In genomic region chr11:119549371-119549811, GRCm38 (mm10) we compare ENCODE assay signal across 9 mouse cellular contexts. TPM values are rescaled to one million over a fixed set of nuclear protein-coding genes. Genes with fewer than 3 reads are reported as not detected.
DNase-seq lines count a peak whose midpoint lies in the region; ATAC-seq and TF ChIP-seq lines count a peak whose summit lies in the region.
"Had no signal": no experiment of that assay in that cellular context is flagged by ENCODE, and none has a peak within 500 bp of the region (broad histone marks: within the 10 kb centered on the region; RNA-seq: fewer than 3 reads in every experiment).

No protein-coding gene starts in this region.

- peaks cover 87% of the 10 kb centered on the region for H3K27me3 ChIP-seq in heart, embryonic 11.5 days (ENCODE audit: control insufficient read depth, insufficient read depth, low read length)
- H3K27me3 ChIP-seq in C2C12 (ENCODE audit: control insufficient read depth, insufficient read depth, insufficient read length): peaks cover 7% of the 10 kb centered on the region
- peaks cover 100% of the 10 kb centered on the region for H3K27me3 ChIP-seq in limb, embryonic 10.5 days (ENCODE audit: low read depth, poor library complexity, severe bottlenecking)
- peaks cover 53% of the 10 kb centered on the region for H3K27me3 ChIP-seq in small intestine, adult 2 months (ENCODE audit: control insufficient read depth, insufficient read depth, low read length)

- 1% methylated on average over 43 of the region's 43 CpGs for WGBS in heart, embryonic 11.5 days (ENCODE audit: insufficient replicate concordance)
- 1% methylated on average over 43 of the region's 43 CpGs for WGBS in limb, embryonic 10.5 days
- 2% methylated on average over 43 of the region's 43 CpGs for WGBS in small intestine, adult 2 months

- intact Hi-C loops in heart, postnatal 36 days (cut with DNase I): loop anchor here (5.0 kb wide), 1 partner anchor 223 kb away; no protein-coding TSS in a partner anchor

- H3K27ac ChIP-seq in heart, embryonic 11.5 days (ENCODE audit: low read depth, low read length): no peak overlapping the region
- peak overlapping the region; percentile 50; the same call in 1 of the 2 replicates for H3K27ac ChIP-seq in cortical plate, adult 2 months (ENCODE audit: insufficient read depth, low read length)
- H3K27ac ChIP-seq in limb, embryonic 10.5 days: no peak overlapping the region
- no peak overlapping the region for H3K27ac ChIP-seq in small intestine, adult 2 months (ENCODE audit: insufficient read depth, low read depth, low read length)

- no peak for TF ChIP-seq POLR2A in cortical plate, adult 2 months (IDR thresholded peaks at IDR 0.05; ENCODE audit: extremely low read depth, insufficient read depth, low read length)
- no peak for TF ChIP-seq POLR2A in small intestine, adult 2 months (IDR thresholded peaks at IDR 0.05; ENCODE audit: low read depth, low read length)

- peaks cover 34% of the 10 kb centered on the region for H3K4me1 ChIP-seq in heart, embryonic 11.5 days (ENCODE audit: control insufficient read depth, insufficient read depth, low read length)
- H3K4me1 ChIP-seq in cortical plate, adult 2 months (ENCODE audit: control insufficient read depth, insufficient read depth, low read length): no peaks in the 10 kb centered on the region; the same call in 1 of the 2 replicates
- H3K4me1 ChIP-seq in limb, embryonic 10.5 days: peaks cover 44% of the 10 kb centered on the region
- peaks cover 19% of the 10 kb centered on the region for H3K4me1 ChIP-seq in small intestine, adult 2 months (ENCODE audit: control insufficient read depth, insufficient read depth, insufficient read length, low read length)

- no peaks in the 10 kb centered on the region for H3K9me3 ChIP-seq in heart, embryonic 11.5 days (replicated peaks; ENCODE audit: control insufficient read depth, low read length)
- H3K9me3 ChIP-seq in limb, embryonic 10.5 days (replicated peaks): no peaks in the 10 kb centered on the region

- H3K36me3 ChIP-seq in heart, embryonic 11.5 days (ENCODE audit: control insufficient read depth, insufficient read depth, low read length): no peaks in the 10 kb centered on the region
- no peaks in the 10 kb centered on the region for H3K36me3 ChIP-seq in C2C12 (ENCODE audit: control insufficient read depth, insufficient read depth)
- H3K36me3 ChIP-seq in limb, embryonic 10.5 days: no peaks in the 10 kb centered on the region
- H3K36me3 ChIP-seq in small intestine, adult 2 months (ENCODE audit: control insufficient read depth, insufficient read depth, low read length): no peaks in the 10 kb centered on the region

- H3K79me3 ChIP-seq in C2C12 (ENCODE audit: low read depth): peaks cover 1% of the 10 kb centered on the region

- peak overlapping the region; percentile 49; the same call in 1 of the 2 replicates for H3K9ac ChIP-seq in heart, embryonic 11.5 days (ENCODE audit: low read depth, low read length)

- DNase-seq in heart, postnatal 36 days: no peak
- DNase-seq in limb, embryonic 10.5 days (ENCODE audit: low spot score): peak; percentile 49
- no peak for DNase-seq in thymus, adult 18-20 months

- TF ChIP-seq CTCF in C2C12 (IDR thresholded peaks at IDR 0.05; ENCODE audit: control insufficient read depth, insufficient read depth, insufficient read length): no peak
- TF ChIP-seq CTCF in cortical plate, adult 2 months (IDR thresholded peaks at IDR 0.05; ENCODE audit: extremely low read depth, insufficient read depth, low read length): no peak
- no peak for TF ChIP-seq CTCF in small intestine, adult 2 months (IDR thresholded peaks at IDR 0.05; ENCODE audit: extremely low read depth, insufficient read length, insufficient replicate concordance, low read depth, low read length)

- no peak for ATAC-seq in heart, embryonic 11.5 days (replicated peaks; ENCODE audit: insufficient number of reproducible peaks, low FRiP score, low TSS enrichment)
- ATAC-seq in inflammation-experienced regulatory T-cells, adult 6 months: no peak
- ATAC-seq: Patski had no signal

- H3ac ChIP-seq in C2C12 (ENCODE audit: control insufficient read depth, insufficient read length, low read depth): peak overlapping the region; percentile 47

- peaks cover 24% of the 10 kb centered on the region for H3K79me2 ChIP-seq in C2C12 (ENCODE audit: control insufficient read depth, insufficient read depth)

- peak overlapping the region; percentile 63 for H3K4me3 ChIP-seq in heart, embryonic 11.5 days (ENCODE audit: low read depth, low read length)
- H3K4me3 ChIP-seq in C2C12 (ENCODE audit: insufficient read depth, poor library complexity, severe bottlenecking): no peak overlapping the region
- peak overlapping the region; percentile 76 for H3K4me3 ChIP-seq in cortical plate, adult 2 months (ENCODE audit: insufficient read depth, low read length)
- peak overlapping the region; percentile 41 for H3K4me3 ChIP-seq in limb, embryonic 10.5 days
- peak overlapping the region; percentile 62 for H3K4me3 ChIP-seq in small intestine, adult 2 months (ENCODE audit: low read depth, low read length)

- peak overlapping the region; percentile 99 for H3K4me2 ChIP-seq in heart, embryonic 11.5 days

TF ChIP-seq in C2C12, 6 proteins besides CTCF, POLR2A, EP300 and RAD21:
- TF ChIP-seq USF1 (IDR thresholded peaks at IDR 0.05; ENCODE audit: low read depth): no peak
- no peak for TF ChIP-seq MYOG (IDR thresholded peaks at IDR 0.05; ENCODE audit: control insufficient read depth, extremely low read depth, insufficient read length)
- TF ChIP-seq MYOD1 (IDR thresholded peaks at IDR 0.05; ENCODE audit: control insufficient read depth, insufficient read length, low read depth): no peak
- no peak for TF ChIP-seq CEBPB (IDR thresholded peaks at IDR 0.05; ENCODE audit: low read depth)
- TF ChIP-seq MAX (IDR thresholded peaks at IDR 0.05): no peak
- no peak for TF ChIP-seq FOSL1 (IDR thresholded peaks at IDR 0.05; ENCODE audit: insufficient read depth, low read length, poor library complexity, severe bottlenecking)
TF ChIP-seq in C2C12: peak in this region for 0.

RNA-seq across cellular contexts. Expression of gene Nptx1, which starts 1.8 kb away (rescaled TPM):
- polyA plus RNA-seq in heart, embryonic 11.5 days (2014; fragmentation: Nextera tagmentation; extraction: Ambion mirVana): 0.72 and 0.90 TPM in 2 replicates
- under 1 TPM; 0.25 to 0.27 TPM for total RNA-seq in heart, postnatal 36 days (2021)
- 30.2 TPM for polyA plus RNA-seq in C2C12 (2012; fragmentation: generic; extraction: Trizol)
- 118 and 134 TPM in 2 replicates for polyA plus RNA-seq in cortical plate, adult 2 months (2012; rRNA removed)
- 0.25 and 0.36 TPM in 2 replicates for polyA plus RNA-seq in limb, embryonic 10.5 days (2016; fragmentation: Nextera tagmentation; extraction: Ambion mirVana)
- polyA plus RNA-seq in small intestine, adult 2 months (2012; rRNA removed): 0.49 and 1.0 TPM in 2 replicates
- not detected for polyA plus RNA-seq in inflammation-experienced regulatory T-cells, adult 6 months (2017; shearing (Covaris generic))

RNA-seq across cellular contexts. Expression of gene Rptor, which starts 53.3 kb away (rescaled TPM):
- 9.7 and 9.8 TPM in 2 replicates for polyA plus RNA-seq in heart, embryonic 11.5 days (2014; fragmentation: Nextera tagmentation; extraction: Ambion mirVana)
- 10 to 100 TPM; 34.8 to 36.0 TPM for total RNA-seq in heart, postnatal 36 days (2021)
- polyA plus RNA-seq in C2C12 (2012; fragmentation: generic; extraction: Trizol): 34.8 TPM
- polyA plus RNA-seq in cortical plate, adult 2 months (2012; rRNA removed): 35.2 and 36.0 TPM in 2 replicates
- 17.4 and 17.9 TPM in 2 replicates for polyA plus RNA-seq in limb, embryonic 10.5 days (2016; fragmentation: Nextera tagmentation; extraction: Ambion mirVana)
- 15.7 and 26.8 TPM in 2 replicates for polyA plus RNA-seq in small intestine, adult 2 months (2012; rRNA removed)
- 10 to 100 TPM; 10.3 to 15.9 (median 10.5) TPM for polyA plus RNA-seq in inflammation-experienced regulatory T-cells, adult 6 months (2017; shearing (Covaris generic))

RNA-seq across cellular contexts. Expression of gene Endov, which starts 58.2 kb away (rescaled TPM):
- polyA plus RNA-seq in heart, embryonic 11.5 days (2014; fragmentation: Nextera tagmentation; extraction: Ambion mirVana): 8.9 and 9.2 TPM in 2 replicates
- 1 to 10 TPM; 8.0 TPM for total RNA-seq in heart, postnatal 36 days (2021)
- polyA plus RNA-seq in C2C12 (2012; fragmentation: generic; extraction: Trizol): 18.4 TPM
- polyA plus RNA-seq in cortical plate, adult 2 months (2012; rRNA removed): 21.1 and 24.4 TPM in 2 replicates
- polyA plus RNA-seq in limb, embryonic 10.5 days (2016; fragmentation: Nextera tagmentation; extraction: Ambion mirVana): 22.7 and 27.2 TPM in 2 replicates
- polyA plus RNA-seq in small intestine, adult 2 months (2012; rRNA removed): 9.6 and 18.1 TPM in 2 replicates
- polyA plus RNA-seq in inflammation-experienced regulatory T-cells, adult 6 months (2017; shearing (Covaris generic)): 10 to 100 TPM in 2 of 3 experiments, 1 to 10 TPM in 1; 9.9 to 12.5 (median 12.1) TPM

Comparison
In these comparisons a context has a peak if more than half of its experiments do, and no peak if none do; other contexts are left out.
1. RNA of gene Nptx1, which starts 1.8 kb away (polyA plus RNA-seq): 118 to 134 TPM in cortical plate, adult 2 months and 30.2 TPM in C2C12 (single experiment); 0.72 to 0.90 TPM in heart, embryonic 11.5 days, 0.49 to 1.0 TPM in small intestine, adult 2 months, 0.25 to 0.36 TPM in limb, embryonic 10.5 days and not detected in inflammation-experienced regulatory T-cells, adult 6 months; every median in the first group is over 10 times any median in the second.